Mouse (Mus musculus) hindbrain, embryonic 11.5 days (tissue): ENCODE data around the gene Serpina6. TPM values are rescaled to one million over a fixed set of nuclear protein-coding genes. Genes with fewer than 3 reads are reported as not detected.

ENCODE experiments used
- ATAC-seq: fragments of 200-750 bp; cut with Nextera tagmentation; 2 replicates; pipeline ENCODE4 v1.8.0; 2017; ENCODE audit warnings: mild to moderate bottlenecking, moderate TSS enrichment, moderate library complexity; ENCODE audit not compliant: low FRiP score
- DNase-seq: peaks from one replicate; pipeline ENCODE4 v3.0.0-alpha.2; 2015; ENCODE audit warnings: low spot score
- H3K27ac ChIP-seq: fragments of 300-500 bp; sonication (generic); 2 replicates; pipeline ENCODE4 v1.5.1; 2014; ENCODE audit warnings: mild to moderate bottlenecking, low read depth, low read length
- H3K27me3 ChIP-seq: fragments of 300-500 bp; sonication (generic); 2 replicates; pipeline ENCODE4 v1.6.1; 2014; ENCODE audit warnings: mild to moderate bottlenecking, low read length, moderate library complexity, mixed read lengths; ENCODE audit not compliant: control insufficient read depth, insufficient read depth
- H3K36me3 ChIP-seq: fragments of 300-500 bp; sonication (generic); 2 replicates; pipeline ENCODE4 v1.6.1; 2014; ENCODE audit warnings: mild to moderate bottlenecking, low read length, moderate library complexity, mixed read lengths; ENCODE audit not compliant: control insufficient read depth, insufficient read depth
- H3K4me1 ChIP-seq: fragments of 300-500 bp; sonication (generic); replicated peaks from 2 replicates; pipeline ENCODE4 v1.6.1; 2014; ENCODE audit warnings: low read length, mixed read lengths; ENCODE audit not compliant: control insufficient read depth, insufficient read depth
- H3K4me2 ChIP-seq: fragments of 300-500 bp; sonication (generic); replicated peaks from 2 replicates; pipeline ENCODE4 v1.6.1; 2014; ENCODE audit warnings: mild to moderate bottlenecking, low read depth, low read length
- H3K4me3 ChIP-seq: fragments of 300-500 bp; sonication (generic); 2 replicates; pipeline ENCODE4 v1.5.1; 2014; ENCODE audit warnings: low read depth, low read length
- H3K9ac ChIP-seq: fragments of 300-500 bp; sonication (generic); 2 replicates; pipeline ENCODE4 v1.6.1; 2014; ENCODE audit warnings: low read depth, low read length
- H3K9me3 ChIP-seq: fragments of 300-500 bp; sonication (generic); 2 replicates; pipeline ENCODE4 v1.6.1; 2016; ENCODE audit warnings: low read length; ENCODE audit not compliant: control insufficient read depth
- WGBS: fragments of 180-500 bp; shearing (Covaris S2); extraction: QIAGEN DNeasy Blood & Tissue Kit; methylation state at CpG from one replicate; pipeline ENCODE4 v1.1.7; 2014; 5-methylcytosine and 5-hydroxymethylcytosine counted together
- polyA plus RNA-seq: library from polyadenylated mRNA; unstranded; fragments of >200 nt; fragmentation: Nextera tagmentation; extraction: Ambion mirVana; gene quantifications from 2 replicates; pipeline ENCODE4 v1.2.1, GENCODE M21; 2014

Serpina6 gene
- polyA plus RNA-seq, result 0.42 TPM in 1 of 2 replicates, not detected in the other

- H3K4me2 ChIP-seq, result no peak within 1 kb of the TSS
- no peak within 1 kb of the TSS for H3K4me3 ChIP-seq
- no peaks in the 10 kb centered on the region for H3K9me3 ChIP-seq
- ATAC-seq (no peak), DNase-seq (no peak)
- no peaks in the 10 kb centered on the region for H3K36me3 ChIP-seq
- no peaks in the 10 kb centered on the region for H3K4me1 ChIP-seq
- no peaks in the 10 kb centered on the region for H3K27me3 ChIP-seq
- WGBS, result 85% methylated on average over 9 of the region's 9 CpGs
- H3K27ac ChIP-seq, result no peak within 1 kb of the TSS
- H3K9ac ChIP-seq, result no peak within 1 kb of the TSS
These were observed at the start of gene Serpina6 for GRCm38 (mm10) chr12:103656848-103657626. TSS of gene Serpina6 (minus strand) at chr12:103657212.

- Histone ChIP-seq H3K9me3 (no peaks in the 10 kb centered on the region), H3K27ac (no peak overlapping the region), H3K4me1 (no peaks in the 10 kb centered on the region), H3K9ac (no peak overlapping the region), H3K36me3 (no peaks in the 10 kb centered on the region), H3K27me3 (no peaks in the 10 kb centered on the region), H3K4me3 (no peak overlapping the region), H3K4me2 (no peak overlapping the region)
- WGBS, result 76% methylated on average over 4 of the region's 4 CpGs
- ATAC-seq (no peak), DNase-seq (no peak)
These were observed 49.1 kb upstream of the Serpina6 start for GRCm38 (mm10) chr12:103706113-103706512.

GRCm38 (mm10) chr12:103705547-103705946 lies 48.5 kb upstream of the Serpina6 start:
- no peak for ATAC-seq
- H3K9me3 ChIP-seq, result no peaks in the 10 kb centered on the region
- no peak overlapping the region for H3K27ac ChIP-seq
- H3K4me3 ChIP-seq, result no peak overlapping the region
- H3K4me2 ChIP-seq, result no peak overlapping the region
- no peaks in the 10 kb centered on the region for H3K36me3 ChIP-seq
- DNase-seq, result no peak
- H3K4me1 ChIP-seq, result no peaks in the 10 kb centered on the region
- 78% methylated on average over 2 of the region's 2 CpGs for WGBS
- no peak overlapping the region for H3K9ac ChIP-seq
- no peaks in the 10 kb centered on the region for H3K27me3 ChIP-seq

GRCm38 (mm10) chr12:103700144-103700750 lies 43.2 kb upstream of the Serpina6 start:
- Histone ChIP-seq H3K9ac (no peak overlapping the region), H3K9me3 (no peaks in the 10 kb centered on the region), H3K4me2 (no peak overlapping the region), H3K27ac (no peak overlapping the region), H3K4me1 (no peaks in the 10 kb centered on the region), H3K4me3 (no peak overlapping the region), H3K36me3 (no peaks in the 10 kb centered on the region), H3K27me3 (no peaks in the 10 kb centered on the region)
- DNase-seq (no peak), ATAC-seq (no peak)
- 83% methylated on average over 4 of the region's 4 CpGs for WGBS

GRCm38 (mm10) chr12:103695429-103695828 lies 38.4 kb upstream of the Serpina6 start, which contains the start of gene Serpina1f:
TSS of gene Serpina1f (minus strand) at chr12:103695529.
- Histone ChIP-seq H3K4me3 (no peak within 1 kb of the TSS), H3K36me3 (no peaks in the 10 kb centered on the region), H3K4me2 (no peak within 1 kb of the TSS), H3K9me3 (no peaks in the 10 kb centered on the region), H3K9ac (no peak within 1 kb of the TSS), H3K4me1 (no peaks in the 10 kb centered on the region), H3K27ac (no peak within 1 kb of the TSS), H3K27me3 (no peaks in the 10 kb centered on the region)
- DNase-seq, result no peak
- WGBS, result 83% methylated on average over 8 of the region's 8 CpGs
- no peak for ATAC-seq

- Histone ChIP-seq H3K27ac (no peak overlapping the region), H3K9me3 (no peaks in the 10 kb centered on the region), H3K4me1 (no peaks in the 10 kb centered on the region), H3K27me3 (no peaks in the 10 kb centered on the region), H3K36me3 (no peaks in the 10 kb centered on the region), H3K4me3 (no peak overlapping the region), H3K4me2 (no peak overlapping the region), H3K9ac (no peak overlapping the region)
- peak; percentile 26 for DNase-seq
- peak; percentile 20; the same call in 1 of the 2 replicates for ATAC-seq
- 54% methylated on average over 3 of the region's 3 CpGs for WGBS
These were observed 31.3 kb upstream of the Serpina6 start for GRCm38 (mm10) chr12:103688221-103688814.

- DNase-seq (peak; percentile 3), ATAC-seq (no peak)
- no peaks in the 10 kb centered on the region for H3K9me3 ChIP-seq
- WGBS, result 59% methylated on average over 7 of the region's 7 CpGs
- H3K27ac ChIP-seq, result no peak overlapping the region
- H3K9ac ChIP-seq, result no peak overlapping the region
- H3K4me1 ChIP-seq, result no peaks in the 10 kb centered on the region
- H3K36me3 ChIP-seq, result no peaks in the 10 kb centered on the region
- no peaks in the 10 kb centered on the region for H3K27me3 ChIP-seq
- H3K4me3 ChIP-seq, result no peak overlapping the region
- H3K4me2 ChIP-seq, result no peak overlapping the region
These were observed 30.0 kb upstream of the Serpina6 start for GRCm38 (mm10) chr12:103687021-103687420.

- Histone ChIP-seq H3K9ac (no peak overlapping the region), H3K27ac (no peak overlapping the region), H3K27me3 (no peaks in the 10 kb centered on the region), H3K36me3 (no peaks in the 10 kb centered on the region), H3K4me3 (no peak overlapping the region), H3K4me2 (no peak overlapping the region), H3K4me1 (no peaks in the 10 kb centered on the region), H3K9me3 (no peaks in the 10 kb centered on the region)
- ATAC-seq, result no peak
- DNase-seq, result no peak
- WGBS, result 82% methylated on average over 3 of the region's 3 CpGs
These were observed 29.0 kb upstream of the Serpina6 start for GRCm38 (mm10) chr12:103686050-103686449.
